Mouse (Mus musculus) cerebellum, adult (tissue): ENCODE data around the gene Gm20388.

Experiments used
- ATAC-seq: cut with Nextera tagmentation; 2 replicates; pipeline ENCODE4 v1.9.2; 2017; ENCODE audit warnings: mild to moderate bottlenecking, moderate library complexity, mixed read lengths; ENCODE audit not compliant: insufficient number of reproducible peaks, low FRiP score, low TSS enrichment

Gene Gm20388

DNA sequence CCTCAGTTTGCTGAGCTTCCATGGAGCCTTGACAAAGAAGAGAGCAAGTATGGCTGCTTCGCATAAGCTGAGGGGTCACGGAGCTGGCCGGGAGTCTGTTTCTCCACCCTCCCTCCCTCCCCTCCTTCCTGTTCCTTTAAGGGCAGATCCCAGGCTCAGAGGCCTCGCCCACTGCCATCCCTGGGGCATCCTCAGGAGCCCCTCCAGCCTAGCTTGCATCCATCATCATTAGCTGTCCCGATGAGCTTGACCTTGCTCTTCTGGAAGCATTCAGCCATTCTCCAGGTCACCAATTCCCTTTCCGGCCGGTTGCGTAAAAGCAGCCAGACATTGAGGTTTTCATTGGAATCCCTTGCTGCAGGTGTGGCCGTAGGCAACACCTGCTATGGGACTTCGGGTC, 2144.7 kb downstream of the Gm20388 start:
- no peak for ATAC-seq

DNA sequence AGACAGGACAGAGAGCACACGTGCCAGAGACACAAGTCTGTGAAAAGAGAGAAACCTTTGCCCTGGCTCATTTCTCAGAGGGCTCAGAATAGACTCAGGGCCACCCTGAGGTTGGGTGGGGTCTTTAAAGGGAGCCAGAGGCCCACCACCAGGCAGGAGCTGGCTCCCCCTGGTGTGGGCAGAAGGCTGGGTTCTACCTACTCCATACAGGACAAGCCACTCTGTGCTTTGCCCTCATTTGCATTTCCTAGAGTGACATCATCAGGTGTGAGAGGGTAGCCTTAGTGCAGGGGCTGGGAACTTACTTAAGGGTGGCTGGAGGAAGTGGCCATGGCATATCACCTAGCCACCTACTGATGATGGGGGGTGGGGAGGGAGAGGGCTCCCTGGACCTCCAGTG, 2145.5 kb downstream of the Gm20388 start:
- ATAC-seq, result no peak

DNA sequence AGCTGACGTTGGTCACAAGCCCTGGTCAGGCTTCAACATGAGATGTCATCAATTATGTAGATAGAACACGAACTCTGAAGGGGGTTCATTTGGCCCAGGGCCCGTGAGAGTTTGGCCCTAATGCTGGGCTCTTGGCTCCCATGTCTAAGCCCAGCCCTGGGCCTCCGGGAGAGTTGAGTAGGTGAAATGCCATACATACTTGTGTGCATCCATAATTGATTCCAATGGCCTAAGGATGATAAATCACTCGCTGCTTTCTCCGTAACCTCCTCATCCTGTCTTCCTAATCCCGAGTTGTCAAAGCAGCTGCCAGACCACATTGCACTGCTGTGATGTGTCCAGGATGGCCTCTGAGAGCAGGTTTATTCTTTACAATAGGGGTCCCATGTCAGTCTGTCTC, 2146.2 kb downstream of the Gm20388 start:
- no peak for ATAC-seq

DNA sequence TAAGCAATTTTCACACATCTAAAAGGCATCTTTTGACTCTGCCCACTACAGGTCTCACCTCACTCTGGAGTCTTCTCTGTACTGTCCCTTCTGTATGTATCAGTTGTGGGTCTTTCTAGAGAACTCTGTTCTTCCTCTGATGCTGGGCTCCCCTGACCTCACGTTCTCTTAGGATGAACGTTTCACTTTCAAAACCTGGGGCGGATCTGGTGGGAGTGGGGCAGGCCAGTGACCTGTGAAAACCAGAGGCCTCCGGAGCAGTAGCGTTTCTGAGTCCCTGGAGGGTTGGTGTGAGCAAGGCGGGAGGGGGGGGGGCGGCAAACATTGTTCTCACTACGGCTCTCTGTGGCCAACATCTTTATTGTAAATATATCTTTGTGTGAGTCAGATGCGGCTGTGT, 2147.9 kb downstream of the Gm20388 start:
- ATAC-seq, result no peak

DNA sequence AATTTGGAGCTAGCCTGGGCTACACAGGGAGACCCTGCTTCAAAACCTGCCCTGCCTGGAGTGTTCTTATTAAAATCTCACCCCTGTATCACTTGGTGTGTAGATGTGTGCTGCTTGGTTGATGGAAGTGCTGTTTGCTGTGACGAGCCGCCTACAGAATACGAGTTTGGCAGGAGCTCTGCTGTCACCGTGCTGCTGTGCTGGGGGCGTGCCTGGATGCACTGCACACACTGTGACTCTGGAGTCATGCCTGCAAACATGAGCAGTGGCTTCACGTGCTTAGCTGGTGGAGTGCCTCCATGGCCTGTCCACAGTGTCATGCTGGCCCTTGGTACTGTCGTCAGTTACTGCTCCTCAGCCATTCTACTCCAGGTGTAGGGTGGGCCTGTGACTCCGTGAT, 2148.3 kb downstream of the Gm20388 start:
- ATAC-seq, result no peak

DNA sequence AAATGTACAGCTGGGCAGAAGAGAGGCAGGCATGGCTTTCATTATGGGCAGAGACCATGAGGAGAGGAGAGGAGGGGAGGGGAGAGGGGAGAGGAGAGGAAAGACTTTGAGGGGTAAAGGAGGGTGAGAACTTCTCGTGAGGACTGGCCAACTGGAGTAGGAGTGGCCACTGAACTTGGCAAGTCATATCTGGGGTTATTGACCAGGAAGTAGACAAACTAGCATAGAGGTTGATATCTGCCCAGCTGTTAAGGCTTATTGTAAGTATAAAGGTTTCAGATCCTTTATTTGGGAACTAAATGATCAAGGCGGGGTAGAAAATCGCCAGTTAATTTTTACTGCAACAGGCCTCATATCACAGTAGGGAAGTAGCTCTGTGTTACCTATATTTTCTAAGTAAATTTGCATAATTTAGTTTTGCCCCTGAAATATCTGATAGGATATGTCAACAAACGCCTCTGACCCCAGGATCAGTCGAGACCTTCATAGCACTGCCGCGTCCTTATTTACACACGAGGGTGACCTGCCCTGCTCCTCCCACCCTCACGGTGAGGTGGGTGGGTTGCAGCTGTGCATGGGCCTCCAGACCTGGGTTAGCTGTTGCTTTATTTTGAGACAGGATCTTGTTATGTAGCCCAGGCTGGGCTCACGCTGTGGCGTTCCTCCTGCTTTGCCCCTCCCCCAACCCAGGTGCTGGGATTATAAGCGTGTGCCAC, 2152.0 kb downstream of the Gm20388 start:
- ATAC-seq, result no peak

DNA sequence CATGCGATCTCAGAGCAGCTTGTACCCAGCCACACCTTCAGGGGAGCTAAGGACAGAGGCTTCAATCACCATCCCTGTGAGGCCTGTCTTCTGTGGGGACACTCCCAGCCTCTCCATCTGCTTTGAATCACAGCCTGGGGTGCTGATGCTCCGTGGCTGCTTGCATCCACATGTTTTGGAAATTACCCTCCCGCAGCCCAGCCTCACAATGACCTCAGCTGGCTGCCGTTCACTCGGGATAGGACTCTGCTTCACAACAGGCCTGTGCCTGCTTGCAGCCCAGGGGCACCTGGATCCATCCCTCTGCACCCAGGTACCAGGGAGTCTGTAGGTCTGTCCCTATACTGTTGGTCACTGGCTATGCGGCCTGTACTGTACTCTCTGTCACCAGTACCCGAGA, 2153.7 kb downstream of the Gm20388 start:
- ATAC-seq, result no peak

DNA sequence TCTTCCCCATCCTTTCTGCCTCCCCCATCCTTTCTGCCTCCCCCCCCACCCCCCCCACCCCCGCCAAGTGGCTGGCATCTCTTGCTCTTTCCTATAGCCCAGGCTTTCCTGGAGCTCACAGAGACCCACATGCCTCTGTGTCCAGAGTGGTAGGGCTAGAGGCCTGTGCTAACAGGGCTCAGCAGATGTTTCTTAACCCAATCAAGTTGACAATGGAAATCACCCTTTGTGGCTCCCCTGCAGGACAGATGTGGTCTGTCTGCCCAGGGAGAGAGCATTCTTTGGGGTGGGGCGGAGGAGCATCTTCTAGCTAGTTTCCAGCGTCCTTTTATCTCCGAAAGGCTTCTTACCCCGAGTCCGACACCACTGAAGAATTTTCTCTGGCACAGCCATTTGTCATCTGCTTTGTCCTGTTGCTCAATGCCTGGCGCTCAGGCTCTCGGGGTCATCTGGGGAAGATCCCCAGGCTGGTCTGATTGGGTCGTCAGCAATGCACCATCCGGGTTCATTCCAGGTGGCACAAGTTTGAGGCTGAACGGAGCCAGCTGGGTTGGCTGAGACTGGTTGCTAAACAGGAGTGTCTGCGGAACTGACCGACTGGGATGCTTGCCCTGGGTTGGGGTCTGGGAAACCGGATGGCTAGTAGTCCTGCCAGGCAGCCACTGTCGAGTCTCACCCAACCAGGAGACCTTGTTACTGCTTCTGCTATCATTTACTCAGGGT, 2157.3 kb downstream of the Gm20388 start:
- ATAC-seq, result no peak

DNA sequence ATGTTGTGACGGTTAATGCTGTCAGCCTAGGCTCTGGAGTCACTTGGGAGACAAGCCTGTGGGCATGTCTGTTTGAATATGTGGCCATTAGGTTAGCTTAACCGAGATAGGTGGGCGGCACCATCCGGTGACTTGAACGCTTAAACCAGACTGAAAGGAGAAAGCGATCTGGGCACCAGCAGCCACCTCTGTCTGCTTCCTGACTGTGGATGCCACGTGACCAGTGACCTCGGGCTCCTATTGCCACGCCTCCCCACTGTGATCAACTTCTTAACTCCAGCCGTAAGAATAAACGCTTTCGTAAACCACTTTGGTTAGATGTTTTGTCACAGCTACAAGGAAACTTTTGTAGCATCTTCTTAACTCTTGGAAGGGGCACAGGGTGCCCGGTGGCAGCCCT, 2158.0 kb downstream of the Gm20388 start:
- no peak for ATAC-seq

DNA sequence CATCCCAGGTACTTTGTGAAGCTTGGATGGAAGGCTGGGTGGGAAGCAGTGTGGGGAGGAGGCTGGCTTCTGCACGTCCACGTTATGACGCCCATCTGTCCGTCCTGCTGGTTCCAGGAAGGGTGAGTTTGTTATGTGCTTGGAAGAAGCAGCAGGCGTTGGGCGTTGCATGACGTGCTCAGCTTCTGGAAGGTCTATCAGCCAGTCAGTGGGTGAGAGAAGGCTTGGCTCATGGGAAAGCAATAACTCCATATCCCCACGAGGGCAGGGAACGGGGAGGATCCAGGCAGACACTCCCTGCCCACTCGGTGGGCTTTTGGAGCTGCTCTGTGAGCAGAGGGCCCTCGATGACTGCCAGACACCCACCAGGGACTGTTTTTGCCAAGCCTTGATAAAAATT, 2158.6 kb downstream of the Gm20388 start:
- no peak for ATAC-seq

DNA sequence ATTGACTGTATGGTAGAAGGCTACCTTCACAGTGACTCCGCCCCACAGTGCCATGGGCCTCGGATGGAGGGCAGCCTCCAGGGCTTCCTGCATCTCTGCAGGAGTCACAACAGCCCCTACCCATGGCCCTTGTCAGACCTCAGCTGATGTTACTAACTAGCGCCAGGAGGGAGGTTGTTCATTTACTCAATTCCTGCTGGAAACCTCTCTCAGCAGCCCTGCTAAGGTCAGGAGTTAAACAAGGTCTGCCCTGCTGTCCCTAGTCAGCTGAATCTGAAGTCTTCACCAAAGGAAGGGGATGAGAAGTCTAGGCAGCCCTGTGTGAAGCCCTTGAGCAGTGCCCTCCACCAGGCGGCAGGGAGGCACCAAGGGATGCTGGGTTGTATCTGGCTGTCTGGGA, 2160.6 kb downstream of the Gm20388 start:
- no peak for ATAC-seq

DNA sequence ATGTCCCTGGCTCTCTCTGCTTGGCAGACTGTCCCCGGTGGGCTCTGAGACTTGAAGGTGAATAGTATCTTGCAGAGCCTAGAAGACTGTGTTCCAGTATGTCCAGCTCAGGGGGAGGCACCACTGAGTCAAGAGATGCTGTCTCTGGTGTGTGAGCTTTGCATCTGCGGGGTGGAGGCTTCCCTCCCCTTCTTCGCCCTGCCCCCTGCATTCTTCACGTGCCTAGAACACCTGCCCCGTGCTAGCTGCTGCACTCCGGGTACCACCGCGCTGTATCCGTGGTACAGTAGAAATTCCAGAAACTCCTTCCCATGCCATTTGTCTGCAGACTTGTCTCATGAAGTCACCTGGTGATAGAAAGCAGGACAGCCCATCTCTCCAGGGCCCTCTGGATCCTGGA, 2163.3 kb downstream of the Gm20388 start:
- ATAC-seq, result no peak

DNA sequence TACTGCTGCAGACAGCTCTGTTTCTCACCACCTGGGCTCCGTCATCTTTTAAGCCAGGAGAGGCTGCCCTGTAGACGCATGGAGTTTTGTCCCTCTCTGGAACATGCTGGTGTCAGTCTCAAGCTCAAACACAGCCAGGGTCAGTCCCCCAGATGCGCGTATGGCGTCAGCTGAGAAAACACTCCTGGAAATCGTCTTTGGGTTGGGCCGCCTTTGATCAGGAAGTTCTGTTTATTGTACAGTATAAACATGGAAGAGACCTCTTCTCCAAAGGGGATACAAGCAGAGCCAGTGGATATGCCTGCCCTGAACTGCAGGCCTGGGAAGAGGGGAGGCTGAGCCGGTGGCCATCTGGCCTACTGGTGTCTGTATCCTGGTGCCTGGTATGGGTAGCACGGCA, 2163.8 kb downstream of the Gm20388 start:
- no peak for ATAC-seq

DNA sequence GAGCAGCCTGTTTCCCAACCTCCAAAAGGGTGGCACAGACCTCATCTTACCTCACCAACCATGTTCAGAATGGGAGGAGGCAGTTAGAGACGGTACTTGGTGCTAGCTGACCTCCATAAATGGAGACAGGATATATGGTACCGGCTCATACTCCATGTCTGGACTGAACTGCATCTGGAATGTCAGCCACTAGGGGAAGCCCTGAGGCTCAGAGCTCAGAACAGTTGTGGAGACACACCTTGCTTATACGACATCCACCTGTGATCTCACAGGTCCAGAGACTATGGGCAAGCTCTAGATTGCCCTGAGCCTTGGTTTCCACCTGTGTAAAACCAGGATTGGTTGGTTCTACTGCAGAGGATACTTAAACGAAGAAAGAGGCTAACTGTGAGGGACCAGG, 2164.3 kb downstream of the Gm20388 start:
- ATAC-seq, result no peak

DNA sequence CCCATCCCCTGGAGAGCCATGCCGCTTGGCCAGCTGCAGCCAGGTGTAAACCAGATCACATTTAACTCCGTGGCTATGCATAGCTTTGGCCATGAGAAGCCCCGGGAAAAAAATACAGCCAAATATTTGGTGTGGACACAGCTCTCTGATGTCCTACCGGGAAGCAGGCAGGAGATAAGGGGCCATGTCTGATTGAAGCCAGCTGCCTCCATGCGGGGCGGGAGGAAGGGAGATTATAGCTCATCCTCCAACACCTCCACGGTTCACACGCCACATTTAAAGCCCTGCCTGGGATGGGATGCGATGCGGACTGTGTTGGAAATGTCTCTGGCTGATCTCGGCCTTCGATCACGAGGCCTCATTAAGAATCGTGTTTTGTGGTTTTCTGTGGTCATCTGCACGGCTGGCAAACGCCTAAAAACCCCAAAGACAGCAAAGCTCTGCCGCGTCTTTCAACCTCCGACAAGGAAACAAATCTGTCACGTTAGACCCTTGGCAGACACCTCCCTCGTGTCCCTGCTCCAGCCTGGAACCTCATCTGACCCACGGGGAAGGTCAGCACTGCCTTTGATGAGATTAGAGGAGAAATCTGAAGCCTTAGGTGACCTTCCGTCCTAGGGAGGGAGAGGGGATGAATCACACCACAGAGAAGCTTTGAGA, 2165.7 kb downstream of the Gm20388 start:
- no peak for ATAC-seq

DNA sequence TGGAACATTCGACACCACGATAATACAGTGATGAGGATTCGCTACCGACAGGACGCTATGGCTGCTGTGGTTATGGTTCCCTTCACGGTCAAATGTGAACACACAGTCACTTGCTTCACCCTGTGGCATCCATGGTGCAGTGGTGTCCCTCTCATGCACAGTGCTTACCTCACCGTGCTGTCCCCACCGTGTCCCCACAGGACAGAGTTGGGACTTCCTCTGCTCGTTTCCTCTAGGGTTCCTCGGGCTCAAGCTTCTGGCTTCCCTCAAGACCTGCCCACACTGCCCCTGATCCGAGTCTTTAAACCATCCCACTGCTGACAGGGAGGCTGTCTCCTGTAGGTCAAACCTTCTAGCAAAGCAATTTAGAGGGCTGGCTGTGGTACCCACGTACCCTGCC, 2167.7 kb downstream of the Gm20388 start:
- ATAC-seq, result no peak

DNA sequence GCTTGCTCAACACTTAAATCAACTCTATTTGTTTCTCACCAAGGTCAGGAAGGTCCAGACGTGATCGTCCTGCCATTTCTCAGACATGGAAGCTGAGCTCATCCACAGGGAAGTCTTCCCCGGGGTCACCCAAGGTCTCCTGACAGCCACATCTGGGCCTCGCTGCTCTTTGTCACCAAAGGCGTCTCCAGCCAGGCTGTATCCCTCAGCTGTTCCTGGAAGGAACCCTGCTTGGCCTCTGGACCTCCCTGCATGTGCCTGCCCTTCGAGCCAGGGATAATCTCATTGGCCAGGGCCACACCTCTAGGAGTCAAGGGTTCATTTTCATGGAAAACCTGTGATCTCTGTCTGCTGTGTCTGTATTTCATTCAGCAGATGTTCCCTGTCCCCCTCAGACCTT, 2168.5 kb downstream of the Gm20388 start:
- ATAC-seq, result no peak

DNA sequence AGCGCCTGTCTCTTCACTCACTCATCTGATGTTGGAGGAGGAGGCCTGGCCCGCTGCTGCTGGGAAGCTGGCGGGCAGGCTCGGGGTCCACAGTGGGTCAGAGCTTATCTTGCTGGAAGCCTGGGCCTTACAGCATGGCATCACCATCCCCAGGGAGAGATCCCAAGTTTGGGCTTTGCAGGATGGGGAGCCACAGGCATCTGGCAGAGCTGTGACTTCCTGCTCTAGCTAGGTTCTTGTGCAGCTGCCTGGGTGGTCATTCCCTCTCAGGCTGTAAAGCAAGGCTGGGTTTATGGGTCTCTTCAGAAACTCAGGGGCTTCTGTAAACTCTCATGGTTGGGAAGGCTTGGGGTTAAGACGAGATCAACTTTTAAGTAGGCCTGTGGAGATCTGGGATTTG, 2169.7 kb downstream of the Gm20388 start:
- ATAC-seq, result no peak

DNA sequence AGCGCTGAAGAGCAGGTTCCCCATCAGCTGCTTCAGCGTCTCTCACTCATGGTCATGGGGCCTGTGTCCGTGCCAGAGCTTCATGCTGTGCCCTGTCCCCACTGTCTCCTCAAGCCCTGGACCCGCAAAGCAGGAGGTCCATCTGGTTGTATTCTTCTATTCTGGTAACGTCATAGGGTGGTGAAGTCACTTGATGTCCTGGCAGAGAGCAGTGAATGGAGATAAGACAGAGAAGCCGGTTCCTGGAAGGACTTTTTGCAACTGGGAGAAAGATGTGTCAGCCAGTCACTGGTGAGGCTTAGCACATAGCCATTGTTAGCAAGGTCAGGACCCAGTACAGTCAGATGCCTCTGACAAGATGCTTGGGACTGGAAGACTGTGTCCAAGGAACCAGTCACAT, 2172.8 kb downstream of the Gm20388 start:
- ATAC-seq, result no peak

DNA sequence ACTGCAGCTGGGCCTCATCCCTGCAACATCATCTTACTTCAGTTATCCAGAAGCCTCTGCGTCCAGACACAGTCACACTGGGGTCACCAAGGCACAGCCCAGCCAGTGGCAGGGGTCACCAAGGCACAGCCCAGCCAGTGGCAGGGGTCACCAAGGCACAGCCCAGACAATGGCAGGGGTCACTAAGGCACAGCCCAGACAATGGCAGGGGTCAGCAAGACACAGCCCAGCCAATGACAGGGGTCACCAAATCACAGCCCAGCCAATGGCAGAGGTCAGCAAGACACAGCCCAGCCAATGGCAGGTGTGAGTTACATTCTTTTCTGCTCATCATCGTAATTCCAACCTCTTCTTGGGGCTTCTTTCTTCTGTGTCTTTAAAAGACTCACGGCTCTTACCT, 2173.5 kb downstream of the Gm20388 start:
- ATAC-seq, result no peak

DNA sequence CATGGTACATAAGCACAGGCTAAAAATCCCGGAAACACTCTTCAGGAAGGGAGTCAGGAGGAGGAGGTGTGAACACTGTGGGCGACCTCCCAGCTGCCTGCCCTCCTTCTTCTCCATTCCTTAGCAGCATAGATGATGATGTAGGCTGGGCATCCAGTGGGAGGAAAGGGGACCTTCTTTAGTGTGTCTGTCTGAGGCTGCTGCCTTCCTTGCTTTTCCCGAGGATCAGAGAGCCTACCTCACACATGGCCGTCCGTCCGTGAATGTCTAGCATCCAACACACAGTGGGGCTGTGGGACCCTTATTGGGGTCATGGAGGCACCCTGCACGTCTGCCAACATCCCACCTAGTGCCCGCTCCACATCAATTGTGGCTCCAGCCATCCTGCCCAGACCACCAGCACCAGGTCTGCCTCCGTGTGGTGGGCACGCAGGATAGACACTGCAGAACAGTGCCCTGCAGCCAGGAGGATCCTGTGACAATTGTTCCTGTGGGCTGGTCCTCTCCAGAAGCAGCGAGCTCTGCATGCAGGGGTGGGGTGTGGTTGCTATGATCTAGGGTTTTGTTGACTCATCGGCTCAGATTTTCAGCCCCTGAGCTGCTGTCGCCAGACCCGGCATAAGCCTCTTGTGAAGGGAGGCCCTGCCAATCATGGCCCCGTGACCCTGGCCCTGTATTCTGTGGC, 2174.2 kb downstream of the Gm20388 start:
- no peak for ATAC-seq
